Mouse (Mus musculus) small intestine, adult 2 months (tissue): ENCODE measurements around the gene Palb2.

Experiments
- CTCF ChIP-seq: fragments of 200-500 bp; IDR thresholded peaks from 2 replicates; pipeline ENCODE4 v1.5.1; 2012; ENCODE audit warnings: low read depth, mild to moderate bottlenecking, control low read depth, inconsistent platforms, low read length, moderate library complexity, mixed read lengths; ENCODE audit not compliant: insufficient replicate concordance, insufficient read length; ENCODE audit errors: extremely low read depth
- POLR2A ChIP-seq: fragments of 200-500 bp; IDR thresholded peaks from 2 replicates; pipeline ENCODE4 v1.6.1; 2012; ENCODE audit warnings: low read depth, mild to moderate bottlenecking, control low read depth, inconsistent platforms, low read length, moderate library complexity

- TF ChIP-seq CTCF = no peak
- no peak for TF ChIP-seq POLR2A
Observed at GRCm38 (mm10) chr7:122158488-122158887, 25.7 kb upstream of the Palb2 start.
